Mouse (Mus musculus) megakaryocyte, embryonic 14.5 days (primary cell): ENCODE data around the gene Mfsd6. TPM values are rescaled to one million over a fixed set of nuclear protein-coding genes. Genes with fewer than 3 reads are reported as not detected.

Experiments used
- H3K27me3 ChIP-seq: replicated peaks from 2 replicates; pipeline ENCODE3; 2012; ENCODE audit warnings: inconsistent platforms
- H3K36me3 ChIP-seq: replicated peaks from 2 replicates; pipeline ENCODE3; 2012; ENCODE audit warnings: low read length, inconsistent platforms, mixed read lengths
- H3K4me1 ChIP-seq: 2 replicates; pipeline ENCODE4 v1.6.1; 2012; ENCODE audit warnings: inconsistent platforms
- H3K4me3 ChIP-seq: replicated peaks from 2 replicates; pipeline ENCODE3; 2012; ENCODE audit warnings: moderate library complexity, mild to moderate bottlenecking, inconsistent platforms
- H3K9me3 ChIP-seq: 2 replicates; pipeline ENCODE4 v1.6.1; 2012; ENCODE audit warnings: inconsistent platforms
- FLI1 ChIP-seq: IDR thresholded peaks from 2 replicates; pipeline ENCODE4 v1.6.1; 2012; ENCODE audit warnings: low read length, inconsistent platforms, mixed read lengths
- GATA1 ChIP-seq: IDR thresholded peaks from 3 replicates; pipeline ENCODE4 v1.6.1; 2012; ENCODE audit warnings: mixed read lengths, low read length, inconsistent platforms, borderline replicate concordance
- polyA plus RNA-seq: library from polyadenylated mRNA; stranded (reverse); fragments of >175 nt; gene quantifications from 2 replicates; pipeline ENCODE4 v1.2.3, GENCODE M21; 2012; ENCODE audit warnings: low replicate concordance; ENCODE audit not compliant: insufficient read depth

Mfsd6 gene
- polyA plus RNA-seq, 1 experiment: 4.4 TPM

DNA sequence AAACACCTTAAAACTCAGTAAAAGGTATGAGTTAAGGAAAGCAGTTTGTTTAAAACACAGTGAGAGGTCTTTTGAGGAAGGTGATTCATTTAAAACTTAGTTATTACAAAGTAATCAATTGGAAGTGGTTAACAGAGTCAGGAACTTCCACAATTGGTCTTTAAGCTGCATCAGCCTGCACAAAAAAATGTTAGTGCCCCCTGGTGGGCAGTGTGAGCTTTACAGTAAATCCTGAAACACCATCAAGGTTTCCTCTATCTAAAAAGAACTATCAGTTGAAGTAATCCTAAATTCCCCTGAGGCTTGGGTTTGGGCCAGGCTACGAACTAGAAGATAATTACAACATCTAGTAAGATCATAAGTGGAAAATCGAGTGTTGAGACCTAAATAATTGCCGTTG is 21.0 kb upstream of the Mfsd6 start:
- Histone ChIP-seq H3K36me3 (no peaks in the 10 kb centered on the region), H3K9me3 (no peaks in the 10 kb centered on the region), H3K27me3 (no peaks in the 10 kb centered on the region), H3K4me3 (no peak overlapping the region), H3K4me1 (peaks cover 59% of the 10 kb centered on the region)
- TF ChIP-seq GATA1 (no peak), FLI1 (no peak)

- TF ChIP-seq GATA1: no peak
- no peak for TF ChIP-seq FLI1
- Histone ChIP-seq H3K4me1 (peaks cover 24% of the 10 kb centered on the region), H3K27me3 (no peaks in the 10 kb centered on the region), H3K4me3 (no peak overlapping the region), H3K36me3 (no peaks in the 10 kb centered on the region), H3K9me3 (no peaks in the 10 kb centered on the region)
Measured at GRCm38 (mm10) chr1:52742567-52742966, 15.3 kb upstream of the Mfsd6 start.

GRCm38 (mm10) chr1:52734208-52734607 is 6.9 kb upstream of the Mfsd6 start:
- H3K36me3 ChIP-seq: no peaks in the 10 kb centered on the region
- no peaks in the 10 kb centered on the region for H3K9me3 ChIP-seq
- H3K4me3 ChIP-seq: no peak overlapping the region
- H3K27me3 ChIP-seq: no peaks in the 10 kb centered on the region
- peaks cover 21% of the 10 kb centered on the region for H3K4me1 ChIP-seq
- no peak for TF ChIP-seq GATA1
- TF ChIP-seq FLI1: no peak

GRCm38 (mm10) chr1:52730258-52730657 is 3.0 kb upstream of the Mfsd6 start:
- TF ChIP-seq GATA1 (no peak), FLI1 (no peak)
- Histone ChIP-seq H3K27me3 (no peaks in the 10 kb centered on the region), H3K36me3 (no peaks in the 10 kb centered on the region), H3K4me1 (peaks cover 51% of the 10 kb centered on the region), H3K4me3 (no peak overlapping the region), H3K9me3 (no peaks in the 10 kb centered on the region)

DNA sequence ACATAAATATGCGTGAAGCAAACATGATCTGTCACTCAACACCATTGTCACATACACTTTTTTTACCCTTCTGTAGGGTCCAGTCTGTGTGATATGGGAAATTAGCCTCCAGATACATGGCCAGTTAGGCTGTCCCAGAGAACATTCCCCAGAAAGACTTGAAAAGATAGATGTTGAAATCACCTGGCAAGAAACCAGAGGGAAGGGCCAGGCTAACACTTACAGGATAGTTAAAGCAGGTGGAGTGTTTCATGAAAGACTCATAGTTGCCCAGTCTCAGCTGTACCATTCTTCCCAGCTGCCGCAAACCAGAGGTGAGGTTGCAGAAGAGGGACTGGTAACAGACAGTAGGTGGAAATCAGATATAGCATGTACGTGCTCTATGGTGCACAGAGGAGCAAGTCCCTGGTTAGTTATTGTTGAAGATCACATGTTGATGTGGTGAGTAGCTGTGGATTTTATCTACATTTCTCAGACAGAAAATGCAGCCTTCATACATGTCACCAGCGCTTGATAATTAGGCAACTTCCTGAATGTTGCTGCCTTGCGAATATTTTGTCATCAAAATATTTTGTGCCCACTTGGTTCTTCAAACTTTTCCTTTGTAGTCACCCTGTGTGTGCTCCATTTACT is 1.7 kb upstream of the Mfsd6 start:
- Histone ChIP-seq H3K4me1 (peaks cover 47% of the 10 kb centered on the region), H3K27me3 (no peaks in the 10 kb centered on the region), H3K9me3 (no peaks in the 10 kb centered on the region), H3K4me3 (no peak overlapping the region), H3K36me3 (no peaks in the 10 kb centered on the region)
- TF ChIP-seq FLI1 (no peak), GATA1 (no peak)

GRCm38 (mm10) chr1:52726371-52727055 is 749 bp downstream of the Mfsd6 start:
- Histone ChIP-seq H3K4me1 (peaks cover 68% of the 10 kb centered on the region), H3K4me3 (peak overlapping the region; percentile 99), H3K36me3 (peaks cover 2% of the 10 kb centered on the region), H3K27me3 (no peaks in the 10 kb centered on the region), H3K9me3 (no peaks in the 10 kb centered on the region)
- TF ChIP-seq GATA1: no peak
- TF ChIP-seq FLI1: no peak

- Histone ChIP-seq H3K4me3 (peak overlapping the region; percentile 85), H3K27me3 (no peaks in the 10 kb centered on the region), H3K9me3 (no peaks in the 10 kb centered on the region), H3K36me3 (peaks cover 2% of the 10 kb centered on the region), H3K4me1 (peaks cover 63% of the 10 kb centered on the region)
- TF ChIP-seq GATA1 (no peak), FLI1 (no peak)
Measured at GRCm38 (mm10) chr1:52722586-52722985, 4.7 kb downstream of the Mfsd6 start.

DNA sequence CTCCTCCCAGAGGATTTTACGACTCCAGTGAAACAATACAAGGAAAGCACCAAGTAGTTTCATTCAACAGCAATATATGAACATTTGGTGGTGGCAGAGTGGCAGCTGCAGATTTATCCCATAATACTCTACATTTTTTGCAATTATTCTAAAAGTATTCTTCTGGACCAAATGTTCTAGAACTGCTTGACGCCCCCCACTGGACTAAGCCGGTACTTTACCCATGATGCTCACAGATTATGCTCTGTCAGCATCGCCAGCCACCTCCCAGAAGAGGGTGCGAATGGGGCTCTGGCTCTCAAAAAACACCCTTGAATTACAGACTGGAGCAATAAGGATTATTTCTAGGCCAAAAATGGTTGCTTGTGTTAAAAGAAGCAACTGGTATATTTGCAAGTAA is 8.2 kb downstream of the Mfsd6 start:
- Histone ChIP-seq H3K9me3 (no peaks in the 10 kb centered on the region), H3K4me3 (no peak overlapping the region), H3K27me3 (no peaks in the 10 kb centered on the region), H3K4me1 (peaks cover 50% of the 10 kb centered on the region), H3K36me3 (peaks cover 2% of the 10 kb centered on the region)
- TF ChIP-seq GATA1 (no peak), FLI1 (no peak)

DNA sequence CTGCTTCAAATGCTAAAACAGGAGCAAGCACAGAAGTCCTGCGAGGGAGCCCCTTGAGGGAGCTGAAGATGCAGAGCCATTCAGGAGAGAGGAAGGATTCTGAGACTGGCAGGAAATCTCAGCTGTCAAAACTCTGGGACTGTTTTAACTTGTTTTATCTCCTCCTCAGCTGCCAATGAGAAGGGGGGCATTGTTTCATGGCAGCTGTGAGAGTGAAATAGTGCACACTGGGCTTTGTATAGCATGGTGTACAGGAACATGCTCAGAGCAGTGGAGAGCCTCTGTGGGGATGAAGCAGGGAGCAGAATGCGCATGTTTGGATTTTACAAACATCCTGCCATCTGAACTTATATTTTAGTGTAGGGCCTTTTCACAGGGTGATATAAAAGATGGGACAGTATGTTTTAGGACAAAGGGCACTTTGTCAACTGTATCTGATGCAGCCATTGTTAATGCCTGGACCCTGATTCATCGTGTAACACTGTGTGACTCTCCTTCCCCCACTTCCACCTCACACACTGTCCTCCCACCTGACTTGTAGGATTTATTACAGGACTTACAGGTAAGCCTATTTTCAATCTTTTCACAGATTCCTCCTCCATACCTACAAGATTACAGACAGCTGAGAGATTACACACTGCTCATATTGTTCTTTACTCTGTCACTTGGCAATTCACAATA is 9.1 kb downstream of the Mfsd6 start:
- Histone ChIP-seq H3K4me1 (peaks cover 48% of the 10 kb centered on the region), H3K27me3 (no peaks in the 10 kb centered on the region), H3K36me3 (no peaks in the 10 kb centered on the region), H3K9me3 (no peaks in the 10 kb centered on the region), H3K4me3 (no peak overlapping the region)
- no peak for TF ChIP-seq GATA1
- no peak for TF ChIP-seq FLI1

- peaks cover 2% of the 10 kb centered on the region for H3K36me3 ChIP-seq
- H3K4me3 ChIP-seq: no peak overlapping the region
- H3K9me3 ChIP-seq: no peaks in the 10 kb centered on the region
- TF ChIP-seq GATA1 (no peak), FLI1 (no peak)
- H3K27me3 ChIP-seq: no peaks in the 10 kb centered on the region
- peaks cover 60% of the 10 kb centered on the region for H3K4me1 ChIP-seq
Measured at GRCm38 (mm10) chr1:52714451-52714850, 12.8 kb downstream of the Mfsd6 start.
